Mouse (Mus musculus): ENCODE measurements around the gene Ifnab. TPM values are rescaled to one million over a fixed set of nuclear protein-coding genes. Genes with fewer than 3 reads are reported as not detected.

Gene Ifnab
- not detected in 2 replicates for polyA plus RNA-seq (2012; rRNA removed)

GRCm38 (mm10) chr4:88691259-88691658, at the start of gene Ifnab:
TSS of gene Ifnab (minus strand) at chr4:88691359.

GRCm38 (mm10) chr4:88721791-88722721, 30.9 kb upstream of the Ifnab start, which contains the start of the genes Gm26566 and Klhl9:
TSS of gene Gm26566 (plus strand) at chr4:88721805.
TSS of gene Klhl9 (minus strand) at chr4:88722465.

GRCm38 (mm10) chr4:88683812-88684211, 7.3 kb downstream of the Ifnab start, which contains the start of gene Ifna2:
TSS of gene Ifna2 (minus strand) at chr4:88683912.

GRCm38 (mm10) chr4:88676824-88677223, 14.3 kb downstream of the Ifnab start, which contains the start of gene Ifna16:
TSS of gene Ifna16 (minus strand) at chr4:88676924.

GRCm38 (mm10) chr4:88644359-88644758, 46.8 kb downstream of the Ifnab start, which contains the start of gene Ifna13:
TSS of gene Ifna13 (minus strand) at chr4:88644459.

Other genes with a start within 250 kb of the Ifnab start
- gene Ifnb1, start 168.6 kb downstream of the Ifnab start, polyA plus RNA-seq (2012; rRNA removed), result not detected in 2 replicates
- gene Ifna15, start 133.1 kb downstream of the Ifnab start, polyA plus RNA-seq (2012; rRNA removed), result not detected in 2 replicates
- not detected in 2 replicates for gene Ifna14, start 119.6 kb downstream of the Ifnab start, polyA plus RNA-seq (2012; rRNA removed)
- not detected in 2 replicates for gene Ifna9, start 99.0 kb downstream of the Ifnab start, polyA plus RNA-seq (2012; rRNA removed)
- not detected in 2 replicates for gene Ifna12, start 88.0 kb downstream of the Ifnab start, polyA plus RNA-seq (2012; rRNA removed)
- not detected in 2 replicates for gene C87499, start 56.9 kb downstream of the Ifnab start, polyA plus RNA-seq (2012; rRNA removed)
- not detected in 2 replicates for gene Ifna13, start 46.9 kb downstream of the Ifnab start, polyA plus RNA-seq (2012; rRNA removed)
- gene Ifna16, start 14.4 kb downstream of the Ifnab start, polyA plus RNA-seq (2012; rRNA removed), result not detected in 2 replicates
- gene Ifna2, start 7.4 kb downstream of the Ifnab start, polyA plus RNA-seq (2012; rRNA removed), result not detected in 2 replicates
- 1.9 and 2.1 TPM in 2 replicates for gene Gm26566, start 30.4 kb upstream of the Ifnab start, polyA plus RNA-seq (2012; rRNA removed)
- gene Klhl9, start 31.1 kb upstream of the Ifnab start, polyA plus RNA-seq (2012; rRNA removed), result 48.0 and 49.2 TPM in 2 replicates
- gene Gm13271, start 63.5 kb upstream of the Ifnab start, polyA plus RNA-seq (2012; rRNA removed), result not detected in 2 replicates
- gene Gm13283, start 68.8 kb upstream of the Ifnab start, polyA plus RNA-seq (2012; rRNA removed), result 0.04 TPM in 1 of 2 replicates, not detected in the other
- gene Gm13290, start 82.5 kb upstream of the Ifnab start, polyA plus RNA-seq (2012; rRNA removed), result not detected in 2 replicates
- not detected in 2 replicates for gene Gm13289, start 85.6 kb upstream of the Ifnab start, polyA plus RNA-seq (2012; rRNA removed)
- gene Gm13272, start 88.5 kb upstream of the Ifnab start, polyA plus RNA-seq (2012; rRNA removed), result not detected in 2 replicates
- not detected in 2 replicates for gene Ifnz, start 90.8 kb upstream of the Ifnab start, polyA plus RNA-seq (2012; rRNA removed)
- gene Gm13276, start 94.3 kb upstream of the Ifnab start, polyA plus RNA-seq (2012; rRNA removed), result not detected in 2 replicates
- not detected in 2 replicates for gene Gm13277, start 97.3 kb upstream of the Ifnab start, polyA plus RNA-seq (2012; rRNA removed)
- gene Gm13278, start 100.2 kb upstream of the Ifnab start, polyA plus RNA-seq (2012; rRNA removed), result not detected in 2 replicates
- gene Gm13275, start 103.1 kb upstream of the Ifnab start, polyA plus RNA-seq (2012; rRNA removed), result not detected in 2 replicates
- gene Gm13279, start 106.0 kb upstream of the Ifnab start, polyA plus RNA-seq (2012; rRNA removed), result not detected in 2 replicates
- not detected in 2 replicates for gene Gm13285, start 108.3 kb upstream of the Ifnab start, polyA plus RNA-seq (2012; rRNA removed)
- not detected in 2 replicates for gene Gm13287, start 111.9 kb upstream of the Ifnab start, polyA plus RNA-seq (2012; rRNA removed)
- gene Gm13288, start 114.2 kb upstream of the Ifnab start, polyA plus RNA-seq (2012; rRNA removed), result not detected in 2 replicates
- not detected in 2 replicates for gene Ifna7, start 124.9 kb upstream of the Ifnab start, polyA plus RNA-seq (2012; rRNA removed)
- gene Ifna11, start 128.6 kb upstream of the Ifnab start, polyA plus RNA-seq (2012; rRNA removed), result not detected in 2 replicates
- not detected in 2 replicates for gene Ifna6, start 136.1 kb upstream of the Ifnab start, polyA plus RNA-seq (2012; rRNA removed)
- gene Ifna5, start 144.2 kb upstream of the Ifnab start, polyA plus RNA-seq (2012; rRNA removed), result not detected in 2 replicates
- not detected in 2 replicates for gene Ifna4, start 150.5 kb upstream of the Ifnab start, polyA plus RNA-seq (2012; rRNA removed)
- gene Ifna1, start 158.7 kb upstream of the Ifnab start, polyA plus RNA-seq (2012; rRNA removed), result not detected in 2 replicates
- not detected in 2 replicates for gene Ifne, start 188.8 kb upstream of the Ifnab start, polyA plus RNA-seq (2012; rRNA removed)